12 mouse cellular contexts compared by ENCODE assay signal in the genomic region with DNA sequence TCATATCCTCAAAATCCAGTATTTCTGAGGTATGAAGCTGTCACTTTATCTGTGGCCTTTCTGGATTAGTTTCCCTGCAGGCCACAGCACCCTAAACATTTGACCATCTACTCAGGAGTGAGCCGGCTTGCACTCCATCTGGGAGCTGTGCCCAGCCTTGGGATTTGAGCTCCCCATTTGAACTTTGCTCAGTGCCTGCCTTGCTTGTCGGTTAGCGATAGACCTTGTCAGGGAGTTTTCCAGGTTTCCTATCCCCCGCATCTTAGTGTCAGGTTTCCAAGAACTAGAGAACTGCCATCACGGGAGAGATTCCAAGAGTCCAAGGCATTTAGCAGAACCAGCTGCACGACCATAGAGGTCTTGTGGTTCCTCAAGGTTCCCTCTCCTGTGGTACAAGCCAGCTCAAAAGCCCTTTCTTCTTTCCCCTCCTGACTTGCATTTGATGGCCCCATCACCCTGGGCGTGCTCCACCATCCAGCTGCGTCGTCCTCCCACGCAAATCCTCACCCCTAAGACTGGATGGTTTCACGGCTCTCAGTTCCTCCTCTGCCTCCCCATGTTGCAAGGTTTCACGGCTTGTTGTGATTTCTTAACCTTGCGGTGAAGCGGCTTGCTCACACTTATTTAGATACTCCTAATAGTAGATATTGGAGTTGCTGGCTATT. TPM values are rescaled to one million over a fixed set of nuclear protein-coding genes. Genes with fewer than 3 reads are reported as not detected.
DNase-seq lines count a peak whose midpoint lies in the region; ATAC-seq and TF ChIP-seq lines count a peak whose summit lies in the region.
"Had no signal": no experiment of that assay in that cellular context is flagged by ENCODE, and none has a peak within 500 bp of the region (broad histone marks: within the 10 kb centered on the region; RNA-seq: fewer than 3 reads in every experiment).

No protein-coding gene starts in this region.

- peak; percentile 88 for DNase-seq in layer of hippocampus, adult 9-11 months
- DNase-seq in layer of hippocampus, postnatal 10 days (ENCODE audit: low spot score in 2 of 2): no peak
- DNase-seq in adipocyte (ENCODE audit: low spot score): peak; percentile 78
- DNase-seq in kidney, adult 9 months: peak; percentile 71
- DNase-seq in stomach, postnatal 0 days (ENCODE audit: low spot score): no peak
- no peak for DNase-seq in adrenal gland, postnatal 36 days

- no peak for TF ChIP-seq POLR2A in myocyte (IDR thresholded peaks at IDR 0.05; ENCODE audit: insufficient read length, low read depth)

- TF ChIP-seq EP300 in stomach, postnatal 0 days (optimal IDR thresholded peaks at IDR 0.05): no peak

- 70% methylated on average over 14 of the region's 14 CpGs for WGBS in stomach, postnatal 0 days

- no peaks in the 10 kb centered on the region for H3K27me3 ChIP-seq in myocyte (ENCODE audit: control insufficient read depth, insufficient read depth, insufficient read length)
- H3K27me3 ChIP-seq in stomach, postnatal 0 days (ENCODE audit: control insufficient read depth, insufficient read depth, low read length): no peaks in the 10 kb centered on the region
- H3K27me3 ChIP-seq: embryonic facial prominence, embryonic 15.5 days; heart, embryonic 12.5 days; stomach, embryonic 15.5 days had no signal

- no peak for ATAC-seq in stomach, postnatal 0 days (ENCODE audit: low FRiP score, low TSS enrichment)
- ATAC-seq: forebrain, embryonic 16.5 days had no signal

- no peak overlapping the region for H3K4me3 ChIP-seq in myocyte
- no peak overlapping the region for H3K4me3 ChIP-seq in stomach, postnatal 0 days (ENCODE audit: low read depth, low read length)
- H3K4me3 ChIP-seq: embryonic facial prominence, embryonic 15.5 days; heart, embryonic 12.5 days; stomach, embryonic 15.5 days had no signal

- H3K4me2 ChIP-seq in myocyte (ENCODE audit: low read depth): peak overlapping the region; percentile 9
- no peak overlapping the region for H3K4me2 ChIP-seq in stomach, postnatal 0 days (replicated peaks; ENCODE audit: low read depth)
- H3K4me2 ChIP-seq: embryonic facial prominence, embryonic 15.5 days; heart, embryonic 12.5 days; stomach, embryonic 15.5 days had no signal

- no peak for TF ChIP-seq CTCF in stomach, postnatal 0 days (IDR thresholded peaks at IDR 0.05; ENCODE audit: low read depth)

- H3K4me1 ChIP-seq in stomach, postnatal 0 days (replicated peaks; ENCODE audit: control insufficient read depth, insufficient read depth): no peaks in the 10 kb centered on the region
- H3K4me1 ChIP-seq: embryonic facial prominence, embryonic 15.5 days; stomach, embryonic 15.5 days had no signal

- no peaks in the 10 kb centered on the region for H3K36me3 ChIP-seq in myocyte (ENCODE audit: control insufficient read depth, insufficient read depth)
- no peaks in the 10 kb centered on the region for H3K36me3 ChIP-seq in stomach, postnatal 0 days (ENCODE audit: control insufficient read depth, insufficient read depth, low read length)
- H3K36me3 ChIP-seq: embryonic facial prominence, embryonic 15.5 days; stomach, embryonic 15.5 days had no signal

- no peak overlapping the region for H3K27ac ChIP-seq in stomach, postnatal 0 days (replicated peaks)
- H3K27ac ChIP-seq: embryonic facial prominence, embryonic 15.5 days; stomach, embryonic 15.5 days had no signal

- no peaks in the 10 kb centered on the region for H3K9me3 ChIP-seq in stomach, postnatal 0 days (ENCODE audit: control insufficient read depth, low read length)
- H3K9me3 ChIP-seq: embryonic facial prominence, embryonic 15.5 days; G1E; heart, embryonic 12.5 days; stomach, embryonic 15.5 days had no signal

- no peak overlapping the region for H3ac ChIP-seq in myocyte (ENCODE audit: control insufficient read depth, insufficient read length)

- H3K79me2 ChIP-seq in myocyte (ENCODE audit: control insufficient read depth, insufficient read depth): no peaks in the 10 kb centered on the region

- no peak overlapping the region for H3K9ac ChIP-seq in stomach, postnatal 0 days (ENCODE audit: low read length)
- H3K9ac ChIP-seq: embryonic facial prominence, embryonic 15.5 days; heart, embryonic 12.5 days; stomach, embryonic 15.5 days had no signal

TF ChIP-seq in myocyte, 11 proteins besides CTCF, POLR2A, EP300 and RAD21:
- TF ChIP-seq TCF3 (IDR thresholded peaks at IDR 0.05; ENCODE audit: insufficient read length, low read depth): no peak
- TF ChIP-seq MYOG (IDR thresholded peaks at IDR 0.05; ENCODE audit: control insufficient read depth in 1 of 3, insufficient read depth in 1 of 3, insufficient read length in 2 of 3, low read depth in 2 of 3): peak in 1 of 3 experiments; percentile 31
- no peak for TF ChIP-seq USF1 (IDR thresholded peaks at IDR 0.05; ENCODE audit: low read depth)
- no peak for TF ChIP-seq TCF12 (IDR thresholded peaks at IDR 0.05; ENCODE audit: insufficient read depth, poor library complexity, severe bottlenecking)
- TF ChIP-seq E2F4 (IDR thresholded peaks at IDR 0.05; ENCODE audit: insufficient read depth): no peak

RNA-seq across cellular contexts. Expression of gene Tatdn2, which starts 19.6 kb away (rescaled TPM):
- 10 to 100 TPM; 59.7 to 74.3 TPM for total RNA-seq in layer of hippocampus, postnatal 10 days (2021)
- 21.0 TPM for polyA plus RNA-seq in myocyte (2012; fragmentation: generic; extraction: Trizol)
- 0.73 and 0.97 TPM in 2 replicates for polyA plus RNA-seq in stomach, postnatal 0 days (2015; fragmentation: Nextera tagmentation; extraction: Ambion mirVana)
- 10 to 100 TPM; 58.0 to 60.5 TPM for total RNA-seq in adrenal gland, postnatal 36 days (2021)

RNA-seq across cellular contexts. Expression of gene Irak2, which starts 38.9 kb away (rescaled TPM):
- total RNA-seq in layer of hippocampus, postnatal 10 days (2021): 10 to 100 TPM; 15.0 TPM
- polyA plus RNA-seq in myocyte (2012; fragmentation: generic; extraction: Trizol): 17.0 TPM
- polyA plus RNA-seq in stomach, postnatal 0 days (2015; fragmentation: Nextera tagmentation; extraction: Ambion mirVana): 9.6 and 10.2 TPM in 2 replicates
- 10 to 100 TPM; 17.8 to 21.9 TPM for total RNA-seq in adrenal gland, postnatal 36 days (2021)

RNA-seq across cellular contexts. Expression of gene Ghrl, which starts 42.5 kb away (rescaled TPM):
- total RNA-seq in layer of hippocampus, postnatal 10 days (2021): under 1 TPM in 1 of 2 experiments, not detected in 1; 0.69 TPM
- polyA plus RNA-seq in myocyte (2012; fragmentation: generic; extraction: Trizol): 0.35 TPM
- polyA plus RNA-seq in stomach, postnatal 0 days (2015; fragmentation: Nextera tagmentation; extraction: Ambion mirVana): 514 and 560 TPM in 2 replicates
- total RNA-seq in adrenal gland, postnatal 36 days (2021): not detected
- total RNA-seq: G1E had no signal
- polyA plus RNA-seq: G1E; heart, embryonic 12.5 days had no signal

RNA-seq across cellular contexts. Expression of gene Vhl, which starts 53.4 kb away (rescaled TPM):
- total RNA-seq in layer of hippocampus, postnatal 10 days (2021): 10 to 100 TPM; 65.8 to 70.5 TPM
- polyA plus RNA-seq in myocyte (2012; fragmentation: generic; extraction: Trizol): 20.6 TPM
- 23.4 and 24.3 TPM in 2 replicates for polyA plus RNA-seq in stomach, postnatal 0 days (2015; fragmentation: Nextera tagmentation; extraction: Ambion mirVana)
- total RNA-seq in adrenal gland, postnatal 36 days (2021): 10 to 100 TPM; 27.1 to 32.8 TPM

Comparison
In these comparisons a context has a peak if more than half of its experiments do, and no peak if none do; other contexts are left out.
1. DNase-seq: peak in layer of hippocampus, adult 9-11 months (single experiment), adipocyte (single experiment) and kidney, adult 9 months (single experiment); none in layer of hippocampus, postnatal 10 days (0 of 2), stomach, postnatal 0 days (single experiment) and adrenal gland, postnatal 36 days (0 of 2).